In the genomic region with DNA sequence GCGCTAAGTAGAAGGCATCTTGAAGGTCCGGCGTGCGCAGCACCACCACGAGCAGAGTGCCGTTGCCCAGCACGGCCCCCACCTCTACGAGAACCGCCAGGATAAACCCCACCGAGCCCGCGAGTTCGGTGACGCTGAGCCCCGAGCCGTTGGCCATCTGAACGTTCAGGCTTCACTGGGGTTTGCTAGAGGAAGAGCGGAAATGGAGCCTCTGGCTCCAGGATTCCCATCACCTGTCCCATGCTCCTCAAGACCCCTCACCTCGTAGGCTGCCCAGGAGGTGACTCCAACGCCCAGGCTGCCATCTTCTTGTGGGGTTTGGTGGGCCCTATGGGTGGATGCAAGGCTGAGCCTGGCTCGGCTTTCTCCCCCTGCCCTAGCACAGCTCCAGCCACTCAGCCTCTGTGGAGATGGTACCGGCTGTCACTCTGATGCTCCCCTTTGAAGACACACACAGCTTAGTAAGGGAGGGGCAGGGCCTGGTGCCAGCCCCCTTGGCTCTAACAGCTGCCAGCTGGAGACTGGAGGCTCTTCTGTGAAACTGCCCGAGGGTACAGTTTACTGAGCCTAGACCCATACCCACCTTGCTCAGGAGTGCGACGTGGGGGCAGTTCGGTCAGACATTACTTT, we compare ENCODE assay signal across 8 mouse cellular contexts. TPM values are rescaled to one million over a fixed set of nuclear protein-coding genes. Genes with fewer than 3 reads are reported as not detected.
DNase-seq lines count a peak whose midpoint lies in the region; ATAC-seq and TF ChIP-seq lines count a peak whose summit lies in the region.

A gene (minus strand): TSS at position 368 of the 630 bp plus-strand sequence.

- H3K27ac ChIP-seq in cerebellum, adult 2 months (ENCODE audit: insufficient read depth, low read length): peak within 1 kb of the TSS; percentile 100
- H3K27ac ChIP-seq in forebrain, embryonic 12.5 days: peak within 1 kb of the TSS; percentile 67
- H3K27ac ChIP-seq in neural tube, embryonic 13.5 days (replicated peaks): peak within 1 kb of the TSS; percentile 90

- TF ChIP-seq POLR2A in cerebellum, adult 2 months (IDR thresholded peaks at IDR 0.05; ENCODE audit: borderline replicate concordance, insufficient read depth, low read length): peak; percentile 67; the same call in 1 of the 2 replicates

- H3K4me2 ChIP-seq in forebrain, embryonic 12.5 days: peak within 1 kb of the TSS; percentile 84
- peak within 1 kb of the TSS; percentile 89 for H3K4me2 ChIP-seq in neural tube, embryonic 13.5 days

- H3K9me3 ChIP-seq in forebrain, embryonic 12.5 days: no peaks in the 10 kb centered on the region
- H3K9me3 ChIP-seq in neural tube, embryonic 13.5 days: no peaks in the 10 kb centered on the region

- peaks cover 45% of the 10 kb centered on the region for H3K36me3 ChIP-seq in forebrain, embryonic 12.5 days (replicated peaks)
- H3K36me3 ChIP-seq in neural tube, embryonic 13.5 days: peaks cover 34% of the 10 kb centered on the region

- no peak for TF ChIP-seq CTCF in cerebellum, adult 2 months (IDR thresholded peaks at IDR 0.05; ENCODE audit: borderline replicate concordance, insufficient read depth, low read depth, low read length)

- peak within 1 kb of the TSS; percentile 52 for H3K4me3 ChIP-seq in cerebellum, adult 2 months (replicated peaks; ENCODE audit: insufficient read depth, low read depth, low read length)
- H3K4me3 ChIP-seq in forebrain, embryonic 12.5 days (replicated peaks): peak within 1 kb of the TSS; percentile 46
- peak within 1 kb of the TSS; percentile 51 for H3K4me3 ChIP-seq in neural tube, embryonic 13.5 days

- H3K9ac ChIP-seq in forebrain, embryonic 12.5 days: peak within 1 kb of the TSS; percentile 66
- H3K9ac ChIP-seq in neural tube, embryonic 13.5 days: peak within 1 kb of the TSS; percentile 82

- ATAC-seq in forebrain, embryonic 12.5 days (ENCODE audit: low FRiP score): peak; percentile 16
- ATAC-seq in neural tube, embryonic 13.5 days (ENCODE audit: low read depth): peak; percentile 64

- WGBS in cerebellum, adult 2 months: 4% methylated on average over 26 of the region's 26 CpGs
- WGBS in forebrain, embryonic 12.5 days: 32% methylated on average over 26 of the region's 26 CpGs
- WGBS in neural tube, embryonic 13.5 days: 23% methylated on average over 26 of the region's 26 CpGs

- peaks cover 7% of the 10 kb centered on the region; the same call in 1 of the 2 replicates for H3K4me1 ChIP-seq in cerebellum, adult 2 months (ENCODE audit: control insufficient read depth, insufficient read depth, low read length)
- H3K4me1 ChIP-seq in forebrain, embryonic 12.5 days: peaks cover 25% of the 10 kb centered on the region
- H3K4me1 ChIP-seq in neural tube, embryonic 13.5 days (replicated peaks): peaks cover 28% of the 10 kb centered on the region

- peak in 1 of 2 experiments; percentile 76 for DNase-seq in layer of hippocampus, adult 18-20 months (ENCODE audit: low spot score in 2 of 2)
- DNase-seq in layer of hippocampus, postnatal 14 days (ENCODE audit: low spot score in 2 of 2): no peak
- peak; percentile 82 to 84 for DNase-seq in cerebellum, adult 2 months
- peak; percentile 67 to 69 for DNase-seq in layer of hippocampus, postnatal 36 days
- DNase-seq in thymus, postnatal 0 days (ENCODE audit: low spot score): no peak
- DNase-seq in kidney, postnatal 14 days: no peak

- H3K27me3 ChIP-seq in cerebellum, adult 2 months (ENCODE audit: control insufficient read depth, insufficient read depth, low read length): no peaks in the 10 kb centered on the region
- peaks cover 19% of the 10 kb centered on the region for H3K27me3 ChIP-seq in forebrain, embryonic 12.5 days
- 0 out of 2 replicates have a peak, but pooled peaks cover 6% of the 10 kb centered on the region for H3K27me3 ChIP-seq in neural tube, embryonic 13.5 days

RNA-seq across cellular contexts. Expression of the gene that starts here (rescaled TPM):
- total RNA-seq in layer of hippocampus, adult 18-20 months (2021): 10 to 100 TPM; 12.4 to 12.7 TPM
- 1 to 10 TPM; 7.1 to 7.4 TPM for total RNA-seq in layer of hippocampus, postnatal 14 days (2021)
- polyA plus RNA-seq in cerebellum, adult 2 months (2012; rRNA removed): 27.9 and 30.7 TPM in 2 replicates
- polyA plus RNA-seq in forebrain, embryonic 12.5 days (2016; fragmentation: Nextera tagmentation; extraction: Ambion mirVana): 0.26 and 0.55 TPM in 2 replicates
- 10 to 100 TPM in 1 of 2 experiments, 1 to 10 TPM in 1; 9.2 to 10.4 TPM for total RNA-seq in layer of hippocampus, postnatal 36 days (2021)
- polyA plus RNA-seq in neural tube, embryonic 13.5 days (2015; fragmentation: Nextera tagmentation; extraction: Ambion mirVana): 0.73 and 0.92 TPM in 2 replicates
- 0.17 and 0.20 TPM in 2 replicates for polyA plus RNA-seq in thymus, postnatal 0 days (2015; fragmentation: Nextera tagmentation; extraction: Ambion mirVana)

Comparison
In these comparisons a context has a peak if more than half of its experiments do, and no peak if none do; other contexts are left out.
1. RNA of the gene that starts here (polyA plus RNA-seq): 27.9 to 30.7 TPM in cerebellum, adult 2 months; 0.73 to 0.92 TPM in neural tube, embryonic 13.5 days, 0.26 to 0.55 TPM in forebrain, embryonic 12.5 days and 0.17 to 0.20 TPM in thymus, postnatal 0 days; every median in the first group is over 10 times any median in the second.
2. DNase-seq: peak in cerebellum, adult 2 months (2 of 2) and layer of hippocampus, postnatal 36 days (2 of 2); none in layer of hippocampus, postnatal 14 days (0 of 2), thymus, postnatal 0 days (single experiment) and kidney, postnatal 14 days (single experiment).
3. Peak in ATAC-seq, H3K4me3 ChIP-seq, H3K27ac ChIP-seq, H3K9ac ChIP-seq and H3K4me2 ChIP-seq in forebrain, embryonic 12.5 days; RNA of the gene not detected or under 1 TPM.
4. Peak in ATAC-seq, H3K4me3 ChIP-seq, H3K27ac ChIP-seq, H3K9ac ChIP-seq and H3K4me2 ChIP-seq in neural tube, embryonic 13.5 days; RNA of the gene not detected or under 1 TPM.
5. Peak in every context shown above with its lines, with median percentiles within 50 percentile points of each other: H3K27ac ChIP-seq and H3K4me3 ChIP-seq.